Mouse (Mus musculus): ENCODE measurements at regions not wholly inside any gene's neighbourhood (a gene's known extent, or its start where the extent isn't known, plus 50 kb on each side); places are given as distances from the start of the nearest gene placed in this dataset.

GRCm38 (mm10) chr8:10931266-10931665 is 77.0 kb downstream of the Irs2 start:
- H3K4me3 ChIP-seq (ENCODE audit: low read depth, low read length): no peak overlapping the region
- no peak overlapping the region for H3K9ac ChIP-seq (replicated peaks; ENCODE audit: low read depth, low read length)
- H3K4me2 ChIP-seq (replicated peaks; ENCODE audit: low read depth, low read length): no peak overlapping the region
- ATAC-seq (ENCODE audit: insufficient number of reproducible peaks, insufficient read depth, low FRiP score, low read depth): no peak
- H3K9me3 ChIP-seq (ENCODE audit: control insufficient read depth, low read depth, low read length): no peaks in the 10 kb centered on the region
- H3K36me3 ChIP-seq (ENCODE audit: control insufficient read depth, insufficient read depth, low read length): no peaks in the 10 kb centered on the region
- H3K4me1 ChIP-seq (ENCODE audit: control insufficient read depth, insufficient read depth, low read length): peaks cover 22% of the 10 kb centered on the region
- H3K27ac ChIP-seq (ENCODE audit: low read length): no peak overlapping the region
- H3K27me3 ChIP-seq (ENCODE audit: control insufficient read depth, insufficient read depth, low read length): no peaks in the 10 kb centered on the region
- WGBS: 72% methylated on average over 4 of the region's 4 CpGs

DNA sequence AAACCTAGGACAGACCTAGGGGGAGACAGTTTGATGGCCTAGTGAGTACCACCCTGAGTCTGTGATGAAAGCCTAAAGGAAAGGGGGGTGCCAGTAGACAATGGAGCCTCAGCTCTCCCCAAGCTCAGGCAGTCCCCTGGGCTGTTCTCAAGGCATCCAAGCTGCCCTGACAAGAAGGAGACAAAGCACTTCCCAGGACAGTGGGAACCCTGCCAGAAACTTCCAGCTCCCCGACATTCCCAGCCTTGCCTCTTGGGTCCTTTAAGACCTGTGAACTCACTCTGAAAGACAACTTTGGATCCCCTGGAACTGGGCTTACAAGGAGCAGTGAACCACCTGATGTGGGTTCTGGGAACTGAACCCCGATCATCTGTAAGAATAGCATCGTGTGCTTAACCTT is 79.4 kb downstream of the Irs2 start:
- Histone ChIP-seq H3K36me3 (ENCODE audit: control insufficient read depth, insufficient read depth, low read length) (no peaks in the 10 kb centered on the region), H3K4me2 (replicated peaks; ENCODE audit: low read depth, low read length) (no peak overlapping the region), H3K27ac (ENCODE audit: low read length) (no peak overlapping the region), H3K9me3 (ENCODE audit: control insufficient read depth, low read depth, low read length) (no peaks in the 10 kb centered on the region), H3K4me3 (ENCODE audit: low read depth, low read length) (no peak overlapping the region), H3K4me1 (ENCODE audit: control insufficient read depth, insufficient read depth, low read length) (peaks cover 40% of the 10 kb centered on the region), H3K27me3 (ENCODE audit: control insufficient read depth, insufficient read depth, low read length) (no peaks in the 10 kb centered on the region), H3K9ac (replicated peaks; ENCODE audit: low read depth, low read length) (no peak overlapping the region)
- no peak for ATAC-seq (ENCODE audit: insufficient number of reproducible peaks, insufficient read depth, low FRiP score, low read depth)
- 61% methylated on average over 3 of the region's 3 CpGs for WGBS

DNA sequence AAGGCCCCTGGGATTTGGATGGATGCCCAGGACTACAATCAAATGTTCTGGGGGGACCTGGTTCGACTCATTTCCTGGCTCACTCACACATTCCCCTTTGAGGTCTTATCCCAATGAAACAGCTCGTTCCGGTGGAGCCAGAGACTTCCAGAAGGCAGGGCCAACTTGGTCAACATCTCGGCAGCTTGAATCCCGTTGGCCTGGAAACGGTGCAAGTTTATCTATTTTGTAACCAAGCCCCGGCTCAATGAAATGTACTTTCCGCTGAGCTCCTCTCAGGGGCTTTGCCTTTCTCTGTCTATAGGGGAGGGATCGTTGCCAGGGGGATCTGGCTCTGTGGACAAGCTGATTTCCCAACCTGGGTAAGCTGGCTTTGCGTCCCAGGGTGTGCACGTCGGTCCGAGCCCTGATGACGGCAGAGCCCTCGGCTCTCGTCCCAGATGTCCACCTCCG is 79.9 kb downstream of the Irs2 start:
- H3K27me3 ChIP-seq (ENCODE audit: control insufficient read depth, insufficient read depth, low read length): no peaks in the 10 kb centered on the region
- no peak overlapping the region for H3K9ac ChIP-seq (replicated peaks; ENCODE audit: low read depth, low read length)
- H3K4me3 ChIP-seq (ENCODE audit: low read depth, low read length): no peak overlapping the region
- no peaks in the 10 kb centered on the region for H3K9me3 ChIP-seq (ENCODE audit: control insufficient read depth, low read depth, low read length)
- WGBS: 45% methylated on average over 17 of the region's 17 CpGs
- no peak overlapping the region for H3K4me2 ChIP-seq (replicated peaks; ENCODE audit: low read depth, low read length)
- H3K36me3 ChIP-seq (ENCODE audit: control insufficient read depth, insufficient read depth, low read length): no peaks in the 10 kb centered on the region
- peaks cover 45% of the 10 kb centered on the region for H3K4me1 ChIP-seq (ENCODE audit: control insufficient read depth, insufficient read depth, low read length)
- 0 out of 2 replicates have a peak, but pooled peaks have one; percentile 4 for ATAC-seq (ENCODE audit: insufficient number of reproducible peaks, insufficient read depth, low FRiP score, low read depth)
- H3K27ac ChIP-seq (ENCODE audit: low read length): no peak overlapping the region

GRCm38 (mm10) chr8:10927187-10927586 is 81.1 kb downstream of the Irs2 start:
- peaks cover 47% of the 10 kb centered on the region for H3K4me1 ChIP-seq (ENCODE audit: control insufficient read depth, insufficient read depth, low read length)
- 66% methylated on average over 3 of the region's 3 CpGs for WGBS
- H3K9me3 ChIP-seq (ENCODE audit: control insufficient read depth, low read depth, low read length): no peaks in the 10 kb centered on the region
- no peak overlapping the region for H3K27ac ChIP-seq (ENCODE audit: low read length)
- H3K9ac ChIP-seq (replicated peaks; ENCODE audit: low read depth, low read length): no peak overlapping the region
- H3K36me3 ChIP-seq (ENCODE audit: control insufficient read depth, insufficient read depth, low read length): no peaks in the 10 kb centered on the region
- no peak overlapping the region for H3K4me2 ChIP-seq (replicated peaks; ENCODE audit: low read depth, low read length)
- H3K4me3 ChIP-seq (ENCODE audit: low read depth, low read length): no peak overlapping the region
- no peak for ATAC-seq (ENCODE audit: insufficient number of reproducible peaks, insufficient read depth, low FRiP score, low read depth)
- H3K27me3 ChIP-seq (ENCODE audit: control insufficient read depth, insufficient read depth, low read length): no peaks in the 10 kb centered on the region

DNA sequence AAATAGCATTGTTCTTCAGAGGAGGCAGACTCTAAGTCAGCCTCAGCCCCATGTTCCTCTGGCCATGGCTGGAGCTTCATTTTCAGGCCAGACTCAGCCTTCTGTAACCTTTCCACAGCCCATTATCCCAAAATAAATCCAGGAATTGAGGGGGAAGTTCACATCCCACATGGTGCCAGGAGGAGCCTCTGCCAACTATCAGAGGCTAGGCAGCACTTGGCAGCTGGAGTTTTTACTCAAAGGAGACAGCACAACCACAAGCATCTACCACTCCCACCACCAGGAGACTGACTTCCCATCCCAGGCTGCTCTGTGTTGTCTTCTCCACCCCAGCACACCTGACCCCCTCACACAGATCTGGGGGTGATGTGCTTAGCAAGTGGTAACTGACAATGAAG is 81.7 kb downstream of the Irs2 start:
- Histone ChIP-seq H3K36me3 (ENCODE audit: control insufficient read depth, insufficient read depth, low read length) (no peaks in the 10 kb centered on the region), H3K4me2 (replicated peaks; ENCODE audit: low read depth, low read length) (no peak overlapping the region), H3K9ac (replicated peaks; ENCODE audit: low read depth, low read length) (no peak overlapping the region), H3K9me3 (ENCODE audit: control insufficient read depth, low read depth, low read length) (no peaks in the 10 kb centered on the region), H3K27ac (ENCODE audit: low read length) (no peak overlapping the region; the same call in 1 of the 2 replicates), H3K4me3 (ENCODE audit: low read depth, low read length) (no peak overlapping the region), H3K4me1 (ENCODE audit: control insufficient read depth, insufficient read depth, low read length) (peaks cover 52% of the 10 kb centered on the region), H3K27me3 (ENCODE audit: control insufficient read depth, insufficient read depth, low read length) (no peaks in the 10 kb centered on the region)
- ATAC-seq (ENCODE audit: insufficient number of reproducible peaks, insufficient read depth, low FRiP score, low read depth): no peak

DNA sequence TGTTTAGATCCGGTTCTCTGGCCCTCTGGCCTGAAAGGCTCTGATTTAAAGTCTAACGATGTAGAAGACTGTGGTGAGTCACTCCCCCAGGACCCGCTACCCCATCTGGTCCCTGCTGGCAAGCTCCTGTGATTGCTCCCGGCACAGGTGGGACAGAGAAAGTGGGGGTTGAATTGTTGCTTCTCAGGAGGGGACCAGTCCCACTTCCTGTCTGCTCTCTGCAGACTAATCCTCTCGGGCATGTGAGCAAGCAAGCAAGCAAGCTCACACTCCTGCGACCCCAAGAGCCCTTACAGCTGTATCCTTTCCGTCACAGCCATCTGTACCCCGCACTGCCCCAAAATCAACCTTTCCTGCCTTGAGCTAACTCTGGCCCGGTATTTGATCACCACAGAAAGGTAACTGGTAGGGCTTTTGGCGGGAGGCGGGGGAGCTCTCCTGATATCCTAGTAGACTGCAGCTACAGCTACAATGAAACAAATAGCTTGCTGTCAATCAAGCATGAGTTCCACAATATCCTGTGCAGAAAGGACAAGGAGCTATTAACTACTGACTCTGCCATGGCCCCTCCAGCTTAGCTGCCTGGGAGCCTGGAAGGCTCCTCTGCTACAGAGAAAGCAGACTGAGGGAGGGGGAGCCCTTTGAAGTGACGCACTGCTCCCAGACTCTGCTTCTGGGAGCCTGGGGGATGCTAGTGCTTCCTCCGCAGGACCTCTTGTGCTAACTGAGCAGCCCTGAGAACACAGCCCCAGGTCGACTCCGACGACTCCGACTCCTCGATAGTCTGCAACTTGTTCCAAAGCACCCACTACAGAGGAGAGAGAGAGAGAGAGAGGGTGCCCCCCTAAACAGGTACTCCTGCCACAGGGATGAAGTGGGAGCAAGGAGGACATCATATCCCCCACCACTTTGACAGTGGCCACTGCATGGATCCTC is 82.4 kb downstream of the Irs2 start:
- no peak for ATAC-seq (ENCODE audit: insufficient number of reproducible peaks, insufficient read depth, low FRiP score, low read depth)
- H3K36me3 ChIP-seq (ENCODE audit: control insufficient read depth, insufficient read depth, low read length): no peaks in the 10 kb centered on the region
- 13% methylated on average over 18 of the region's 18 CpGs for WGBS

DNA sequence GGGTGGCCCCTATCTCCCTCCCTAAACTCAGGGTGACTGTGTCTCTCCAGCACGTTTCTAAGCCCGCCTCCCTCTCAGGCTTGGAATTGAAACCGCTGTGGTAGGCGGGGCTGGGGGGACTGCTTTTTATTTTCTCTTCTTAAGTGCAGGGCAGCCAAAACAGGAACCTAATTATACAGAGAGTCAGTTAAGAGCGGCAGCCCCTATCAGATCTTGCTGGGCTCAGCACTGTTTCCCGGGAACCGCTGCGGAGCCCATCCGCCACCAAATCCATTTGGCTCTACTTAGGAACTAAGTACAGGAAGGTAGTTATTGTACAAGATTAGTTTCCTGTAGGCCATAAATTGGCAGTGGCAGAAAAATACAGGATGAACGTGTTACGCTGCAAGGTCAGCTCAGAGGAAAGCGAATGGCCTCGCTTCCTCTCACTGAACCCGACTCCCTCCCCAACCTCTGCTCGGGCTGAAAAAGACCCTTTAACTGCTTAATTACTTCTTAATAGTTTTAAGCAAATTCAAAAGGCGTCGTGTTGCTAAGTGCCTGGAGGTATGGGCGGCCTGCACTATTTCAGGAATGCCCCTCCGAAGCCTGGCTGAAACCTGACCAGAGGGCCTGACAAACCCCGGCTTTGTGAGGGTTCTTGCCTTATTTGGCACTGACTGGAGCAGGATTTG is 83.6 kb downstream of the Irs2 start:
- H3K4me3 ChIP-seq (ENCODE audit: low read depth, low read length): no peak overlapping the region
- peak; percentile 24; the same call in 1 of the 2 replicates for ATAC-seq (ENCODE audit: insufficient number of reproducible peaks, insufficient read depth, low FRiP score, low read depth)
- no peaks in the 10 kb centered on the region for H3K36me3 ChIP-seq (ENCODE audit: control insufficient read depth, insufficient read depth, low read length)
- H3K4me2 ChIP-seq (replicated peaks; ENCODE audit: low read depth, low read length): peak overlapping the region; percentile 13
- H3K9ac ChIP-seq (replicated peaks; ENCODE audit: low read depth, low read length): no peak overlapping the region
- 4% methylated on average over 20 of the region's 20 CpGs for WGBS
- H3K4me1 ChIP-seq (ENCODE audit: control insufficient read depth, insufficient read depth, low read length): peaks cover 52% of the 10 kb centered on the region
- H3K27ac ChIP-seq (ENCODE audit: low read length): peak overlapping the region; percentile 91
- H3K27me3 ChIP-seq (ENCODE audit: control insufficient read depth, insufficient read depth, low read length): no peaks in the 10 kb centered on the region
- no peaks in the 10 kb centered on the region for H3K9me3 ChIP-seq (ENCODE audit: control insufficient read depth, low read depth, low read length)

More for the DNA sequence above, 82.4 kb downstream of the Irs2 start:
- no peak overlapping the region for H3K4me3 ChIP-seq (ENCODE audit: low read depth, low read length)
- no peaks in the 10 kb centered on the region for H3K9me3 ChIP-seq (ENCODE audit: control insufficient read depth, low read depth, low read length)
- peak overlapping the region; percentile 91 for H3K27ac ChIP-seq (ENCODE audit: low read length)
- H3K4me1 ChIP-seq (ENCODE audit: control insufficient read depth, insufficient read depth, low read length): peaks cover 52% of the 10 kb centered on the region
- no peak overlapping the region for H3K9ac ChIP-seq (replicated peaks; ENCODE audit: low read depth, low read length)
- no peaks in the 10 kb centered on the region for H3K27me3 ChIP-seq (ENCODE audit: control insufficient read depth, insufficient read depth, low read length)
- peak overlapping the region; percentile 13; the same call in 1 of the 2 replicates for H3K4me2 ChIP-seq (replicated peaks; ENCODE audit: low read depth, low read length)

DNA sequence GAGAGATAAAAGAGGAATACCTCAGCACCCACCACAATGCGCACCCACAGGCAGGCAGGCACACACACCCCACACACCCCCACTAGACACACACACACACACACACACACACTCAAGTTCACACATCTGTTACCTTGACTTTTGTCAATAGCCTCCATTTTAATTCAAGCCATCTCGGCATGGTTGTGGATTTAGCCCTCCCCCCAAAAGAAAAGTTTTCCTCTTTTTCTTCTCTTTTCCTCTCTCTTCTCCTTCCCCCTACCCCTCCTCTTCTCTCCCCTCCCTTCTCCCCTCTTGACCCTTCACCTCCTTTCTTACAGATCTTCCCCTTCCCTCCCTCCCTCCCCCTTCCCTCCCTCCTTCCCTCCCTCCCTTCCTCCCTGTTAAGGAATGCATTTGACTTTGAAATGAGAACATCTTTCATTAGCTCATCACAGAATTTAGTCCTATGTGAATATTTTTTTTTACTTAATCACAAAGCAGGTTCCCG is 84.2 kb downstream of the Irs2 start:
- WGBS: 21% methylated on average over 3 of the region's 3 CpGs
- peak overlapping the region; percentile 91 for H3K27ac ChIP-seq (ENCODE audit: low read length)
- H3K27me3 ChIP-seq (ENCODE audit: control insufficient read depth, insufficient read depth, low read length): no peaks in the 10 kb centered on the region
- H3K4me3 ChIP-seq (ENCODE audit: low read depth, low read length): no peak overlapping the region
- no peaks in the 10 kb centered on the region for H3K36me3 ChIP-seq (ENCODE audit: control insufficient read depth, insufficient read depth, low read length)
- peaks cover 52% of the 10 kb centered on the region for H3K4me1 ChIP-seq (ENCODE audit: control insufficient read depth, insufficient read depth, low read length)
- no peak for ATAC-seq (ENCODE audit: insufficient number of reproducible peaks, insufficient read depth, low FRiP score, low read depth)
- no peaks in the 10 kb centered on the region for H3K9me3 ChIP-seq (ENCODE audit: control insufficient read depth, low read depth, low read length)
- no peak overlapping the region; the same call in 1 of the 2 replicates for H3K4me2 ChIP-seq (replicated peaks; ENCODE audit: low read depth, low read length)
- no peak overlapping the region for H3K9ac ChIP-seq (replicated peaks; ENCODE audit: low read depth, low read length)

Measured in stomach, embryonic 14.5 days (tissue).